Mouse (Mus musculus): ENCODE measurements around the gene Grasp. TPM values are rescaled to one million over a fixed set of nuclear protein-coding genes. Genes with fewer than 3 reads are reported as not detected.
A peak's percentile ranks its signal among the peaks of the same experiment; 100 is the strongest.

The Grasp gene
- total RNA-seq, 1 experiment from 2014 or later, result 0.81 TPM

GRCm38 (mm10) chr15:101221298-101222104 lies 2.5 kb upstream of the Grasp start:
- no peak for ATAC-seq (ENCODE audit: extremely low read depth, insufficient number of reproducible peaks, low FRiP score, poor library complexity, severe bottlenecking)

GRCm38 (mm10) chr15:101222897-101223482 lies 998 bp upstream of the Grasp start:
- peak; percentile 23; the same call in 1 of the 2 replicates for ATAC-seq (ENCODE audit: extremely low read depth, insufficient number of reproducible peaks, low FRiP score, poor library complexity, severe bottlenecking)

- ATAC-seq (ENCODE audit: extremely low read depth, insufficient number of reproducible peaks, low FRiP score, poor library complexity, severe bottlenecking), result no peak
Measured at GRCm38 (mm10) chr15:101223596-101223995, 392 bp upstream of the Grasp start.

- no peak for ATAC-seq (ENCODE audit: extremely low read depth, insufficient number of reproducible peaks, low FRiP score, poor library complexity, severe bottlenecking)
Measured at GRCm38 (mm10) chr15:101224977-101225376, 989 bp downstream of the Grasp start.

GRCm38 (mm10) chr15:101227971-101228370 lies 4.0 kb downstream of the Grasp start:
- ATAC-seq (ENCODE audit: extremely low read depth, insufficient number of reproducible peaks, low FRiP score, poor library complexity, severe bottlenecking), result no peak

- no peak for ATAC-seq (ENCODE audit: extremely low read depth, insufficient number of reproducible peaks, low FRiP score, poor library complexity, severe bottlenecking)
Measured at GRCm38 (mm10) chr15:101228866-101229590, 5.0 kb downstream of the Grasp start.

- no peak for ATAC-seq (ENCODE audit: extremely low read depth, insufficient number of reproducible peaks, low FRiP score, poor library complexity, severe bottlenecking)
Measured at GRCm38 (mm10) chr15:101230503-101230902, 6.5 kb downstream of the Grasp start.

GRCm38 (mm10) chr15:101230995-101231647 lies 7.1 kb downstream of the Grasp start:
- ATAC-seq (ENCODE audit: extremely low read depth, insufficient number of reproducible peaks, low FRiP score, poor library complexity, severe bottlenecking), result peak; percentile 68

- no peak for ATAC-seq (ENCODE audit: extremely low read depth, insufficient number of reproducible peaks, low FRiP score, poor library complexity, severe bottlenecking)
Measured at GRCm38 (mm10) chr15:101231648-101232180, 7.7 kb downstream of the Grasp start.

GRCm38 (mm10) chr15:101232607-101233006 lies 8.6 kb downstream of the Grasp start:
- ATAC-seq (ENCODE audit: extremely low read depth, insufficient number of reproducible peaks, low FRiP score, poor library complexity, severe bottlenecking), result no peak

GRCm38 (mm10) chr15:101233183-101233582 lies 9.2 kb downstream of the Grasp start:
- no peak for ATAC-seq (ENCODE audit: extremely low read depth, insufficient number of reproducible peaks, low FRiP score, poor library complexity, severe bottlenecking)

GRCm38 (mm10) chr15:101233641-101234275 lies 9.8 kb downstream of the Grasp start:
- ATAC-seq (ENCODE audit: extremely low read depth, insufficient number of reproducible peaks, low FRiP score, poor library complexity, severe bottlenecking), result no peak

- ATAC-seq (ENCODE audit: extremely low read depth, insufficient number of reproducible peaks, low FRiP score, poor library complexity, severe bottlenecking), result no peak
Measured at GRCm38 (mm10) chr15:101234611-101235341, 10.8 kb downstream of the Grasp start.

GRCm38 (mm10) chr15:101235342-101235698 lies 11.3 kb downstream of the Grasp start:
- ATAC-seq (ENCODE audit: extremely low read depth, insufficient number of reproducible peaks, low FRiP score, poor library complexity, severe bottlenecking), result no peak

- no peak for ATAC-seq (ENCODE audit: extremely low read depth, insufficient number of reproducible peaks, low FRiP score, poor library complexity, severe bottlenecking)
Measured at GRCm38 (mm10) chr15:101235728-101236327, 11.8 kb downstream of the Grasp start.

- ATAC-seq (ENCODE audit: extremely low read depth, insufficient number of reproducible peaks, low FRiP score, poor library complexity, severe bottlenecking), result peak; percentile 48
Measured at GRCm38 (mm10) chr15:101236878-101237277, 12.9 kb downstream of the Grasp start.

GRCm38 (mm10) chr15:101238885-101239511 lies 15.0 kb downstream of the Grasp start:
- ATAC-seq (ENCODE audit: extremely low read depth, insufficient number of reproducible peaks, low FRiP score, poor library complexity, severe bottlenecking), result no peak

Data from neutrophil, adult 5-6 weeks (primary cell).